Mouse (Mus musculus) right cerebral cortex, postnatal 36 days (tissue): ENCODE measurements at regions not wholly inside any gene's neighbourhood (a gene's known extent, or its start where the extent isn't known, plus 50 kb on each side); places are given as distances from the start of the nearest gene placed in this dataset.

Experiments
- DNase-seq, 2 experiments: peaks; one replicate each; pipeline ENCODE4 v3.0.0; 2022; ENCODE audit warnings: low spot score in 2 of 2, mixed read lengths in 1 of 2

DNA sequence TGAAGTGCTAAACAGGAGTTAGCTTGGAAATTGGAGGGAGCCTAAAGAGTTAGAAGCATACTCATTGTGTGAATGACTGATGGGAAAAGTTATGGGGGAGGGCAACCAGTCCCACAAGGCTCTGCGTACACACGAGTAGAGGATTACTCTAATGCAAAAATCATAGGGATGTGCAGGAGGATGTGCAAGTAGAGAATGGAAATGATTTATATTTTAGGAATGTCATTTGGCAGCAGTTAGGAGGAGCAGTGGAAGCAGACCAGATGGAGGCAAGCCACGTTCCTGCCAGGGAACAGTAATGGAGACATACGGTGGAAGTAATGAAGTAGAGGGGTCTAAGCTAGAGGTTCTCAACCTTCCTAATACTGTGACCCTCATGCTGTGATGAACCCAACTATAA is 194.1 kb upstream of the Arhgap24 start:
- peak in 1 of 2 experiments; percentile 10 for DNase-seq

- DNase-seq = no peak
Measured at GRCm38 (mm10) chr5:102290866-102291265, 190.3 kb upstream of the Arhgap24 start.

GRCm38 (mm10) chr5:102295564-102295963 is 185.6 kb upstream of the Arhgap24 start:
- DNase-seq = no peak

DNA sequence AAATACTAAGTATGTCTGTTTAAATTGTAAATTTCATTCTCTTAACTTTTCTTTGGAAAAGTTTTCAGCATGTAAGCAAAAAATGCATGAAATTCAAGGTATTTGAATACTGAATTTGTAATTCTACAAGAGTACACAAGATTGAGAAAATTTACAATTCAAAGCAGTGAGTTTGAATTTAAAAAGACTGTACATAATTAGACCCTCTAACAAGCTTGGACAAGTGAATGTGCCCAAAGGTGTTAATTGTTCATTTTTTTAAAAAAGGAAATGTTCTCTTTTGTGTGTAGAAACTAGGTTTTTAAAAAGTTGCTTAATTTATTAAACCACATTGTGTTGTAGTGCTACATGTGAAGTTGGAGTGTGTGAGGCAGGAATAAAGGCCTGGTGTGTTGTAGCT is 174.9 kb upstream of the Arhgap24 start:
- DNase-seq = no peak

GRCm38 (mm10) chr5:102306718-102307117 is 174.5 kb upstream of the Arhgap24 start:
- no peak for DNase-seq

- no peak for DNase-seq
Measured at GRCm38 (mm10) chr5:102311570-102311969, 169.6 kb upstream of the Arhgap24 start.

DNA sequence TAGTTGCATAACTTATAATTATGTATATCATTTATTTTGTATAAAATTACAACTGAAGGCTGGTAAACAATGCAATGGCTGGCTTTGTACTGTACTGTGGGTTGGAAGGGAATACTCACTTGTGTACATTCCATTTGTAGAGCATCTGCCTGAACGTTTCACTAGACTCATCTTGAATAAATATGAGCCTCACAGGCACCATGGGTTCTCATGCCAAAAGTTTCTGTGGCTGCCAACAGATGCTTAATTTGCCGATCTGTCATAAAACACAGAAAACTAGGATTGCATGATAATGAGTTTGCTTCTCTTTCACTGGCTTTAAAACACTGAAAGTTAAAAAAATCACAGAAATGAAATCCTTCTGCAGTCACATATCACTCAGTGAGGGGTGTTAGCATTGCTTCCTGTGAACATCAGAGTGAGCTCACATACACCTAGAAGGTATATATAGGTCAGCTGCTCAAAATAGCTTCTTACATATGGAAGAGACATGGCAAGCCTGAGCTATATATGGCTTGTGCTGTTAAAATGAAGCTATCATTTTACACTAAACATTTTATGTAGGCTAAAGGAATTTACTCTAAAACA is 152.9 kb upstream of the Arhgap24 start:
- DNase-seq = peak; percentile 7 to 37

DNA sequence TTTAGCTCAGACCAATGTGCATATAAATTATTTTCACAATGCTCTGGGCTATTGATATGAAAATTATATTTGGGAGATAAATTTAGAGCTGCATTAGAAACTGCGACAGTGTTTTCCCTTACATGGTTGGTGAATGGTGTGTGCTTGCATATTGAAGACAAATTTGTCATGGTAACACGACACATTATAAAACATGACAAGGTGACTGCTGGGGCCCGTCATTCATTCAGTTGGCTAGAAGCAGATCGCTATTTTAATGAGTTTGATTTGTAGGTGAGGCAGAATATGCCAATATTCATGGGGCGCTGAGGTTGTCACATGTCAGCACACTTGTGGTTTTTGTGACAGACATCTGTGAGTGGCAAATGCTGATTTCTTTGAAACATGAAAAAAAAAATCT is 147.3 kb upstream of the Arhgap24 start:
- DNase-seq = no peak

- DNase-seq = no peak
Measured at GRCm38 (mm10) chr5:102334442-102335197, 146.6 kb upstream of the Arhgap24 start.

- no peak for DNase-seq
Measured at GRCm38 (mm10) chr5:102366481-102366880, 114.7 kb upstream of the Arhgap24 start.

- no peak for DNase-seq
Measured at GRCm38 (mm10) chr5:102373309-102373971, 107.8 kb upstream of the Arhgap24 start.

GRCm38 (mm10) chr5:102373972-102374755 is 107.0 kb upstream of the Arhgap24 start:
- no peak for DNase-seq

DNA sequence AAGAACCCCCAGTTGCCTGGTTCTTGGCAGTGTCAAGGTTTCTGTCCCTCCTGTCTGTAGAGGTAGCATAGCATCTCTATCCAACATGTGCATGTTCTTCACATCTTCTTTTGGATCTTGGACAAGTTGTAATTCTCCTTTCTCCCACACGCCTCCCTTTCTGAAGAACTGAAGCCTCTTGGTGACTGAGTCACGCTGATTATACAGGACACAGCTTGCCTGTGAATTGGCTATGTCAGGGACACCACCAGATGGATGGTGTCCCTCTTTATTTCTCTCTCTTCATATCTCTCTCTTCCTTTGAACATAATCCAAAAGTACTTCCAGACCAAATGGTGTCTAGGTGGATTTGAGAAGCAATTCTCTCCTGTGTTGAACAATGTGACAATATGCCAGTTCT is 105.9 kb upstream of the Arhgap24 start:
- no peak for DNase-seq

DNA sequence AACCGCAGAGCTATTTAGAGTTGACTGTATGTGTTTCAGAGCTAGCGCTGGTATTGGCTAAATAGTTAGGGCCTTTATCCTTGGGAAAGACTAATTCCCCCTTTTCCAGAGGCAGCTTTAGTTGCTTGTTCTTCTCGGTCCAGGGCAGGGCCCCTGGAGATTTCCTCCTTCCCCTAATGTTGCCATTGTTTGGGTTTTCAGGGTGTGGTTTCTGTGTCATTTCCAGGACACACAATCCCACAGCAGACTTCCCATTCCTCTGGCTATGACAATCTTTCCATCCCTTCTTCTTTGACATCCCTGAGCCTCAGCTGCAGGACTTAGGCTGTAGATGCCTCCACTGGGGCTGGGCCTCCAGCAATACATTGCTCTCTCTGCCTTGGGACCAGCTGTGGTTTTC is 87.2 kb upstream of the Arhgap24 start:
- DNase-seq = no peak

DNA sequence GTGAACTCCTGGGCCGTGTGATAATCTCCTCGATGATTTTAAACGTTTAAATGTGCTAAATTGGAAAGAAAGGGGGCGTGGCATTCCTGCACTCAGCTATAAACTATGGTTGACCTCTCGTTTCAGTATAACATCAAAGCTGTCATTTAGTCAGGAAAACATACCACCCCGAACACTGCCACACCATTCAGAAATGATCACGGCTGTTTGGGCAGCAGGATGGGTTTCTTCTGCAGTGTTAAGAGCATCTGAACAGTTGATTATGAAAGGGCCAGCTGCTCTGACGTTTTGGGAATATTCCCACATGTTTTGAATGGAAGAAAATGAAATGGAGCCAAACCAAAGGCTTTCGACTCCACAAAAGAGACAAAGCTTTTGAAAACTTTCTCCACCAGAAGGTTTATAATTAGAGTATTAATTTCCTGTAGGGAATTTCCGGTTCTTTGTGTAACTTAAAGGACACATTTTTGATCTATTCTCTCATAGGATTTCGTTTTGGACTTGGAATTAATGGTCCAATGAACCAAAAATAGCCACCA is 85.5 kb upstream of the Arhgap24 start:
- DNase-seq = no peak

GRCm38 (mm10) chr5:102399006-102399405 is 82.2 kb upstream of the Arhgap24 start:
- DNase-seq = no peak

GRCm38 (mm10) chr5:102417642-102418041 is 63.5 kb upstream of the Arhgap24 start:
- no peak for DNase-seq

DNA sequence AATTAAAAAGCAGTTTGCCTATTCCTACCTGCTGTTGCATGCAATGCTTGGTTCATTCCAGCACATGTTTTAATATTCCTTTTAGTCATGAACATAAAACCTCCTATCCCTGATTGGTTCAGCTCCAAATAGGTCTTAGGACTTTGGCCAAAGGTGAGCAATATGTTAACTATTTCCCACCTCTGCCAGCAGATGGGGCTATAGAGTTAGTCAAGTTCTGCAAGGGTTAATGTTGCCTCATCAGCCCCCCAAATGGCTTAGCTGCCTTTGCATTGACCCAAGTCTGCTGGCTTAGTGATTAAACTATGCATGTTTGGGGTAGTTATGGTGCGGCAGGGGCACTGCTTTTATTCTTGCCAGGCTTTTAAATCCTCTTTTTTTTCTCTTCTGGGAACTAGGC is 62.1 kb upstream of the Arhgap24 start:
- no peak for DNase-seq

- DNase-seq = no peak
Measured at GRCm38 (mm10) chr5:102424636-102425242, 56.5 kb upstream of the Arhgap24 start.

DNA sequence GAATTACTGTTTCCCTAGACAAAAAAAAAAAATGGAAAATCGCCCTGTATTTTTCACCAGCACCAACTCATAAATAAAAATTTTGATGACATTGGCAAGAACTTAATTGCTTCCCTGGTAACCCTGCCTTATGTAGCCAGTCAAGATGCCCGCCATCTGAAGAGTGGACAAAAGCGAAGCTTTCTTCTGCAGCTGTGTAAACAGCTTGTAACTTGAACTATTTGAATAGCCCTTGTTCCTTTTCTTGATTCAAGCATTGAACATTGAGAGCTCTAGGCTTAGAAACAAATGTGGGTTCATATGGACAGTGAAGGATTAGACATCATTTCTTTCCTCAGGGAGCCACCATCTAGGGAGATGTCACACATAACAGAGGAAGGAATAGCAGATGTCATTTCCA is 52.9 kb upstream of the Arhgap24 start:
- DNase-seq = no peak
